Mouse (Mus musculus): ENCODE data around the gene Hdgfl3. TPM values are rescaled to one million over a fixed set of nuclear protein-coding genes. Genes with fewer than 3 reads are reported as not detected.

The Hdgfl3 gene
- 3.1 and 3.7 TPM in 2 replicates for total RNA-seq (2012; rRNA removed)

- Histone ChIP-seq H3K9me3 (ENCODE audit: control insufficient read depth, insufficient read depth, low read depth, low read length) (no peaks in the 10 kb centered on the region), H3K4me3 (ENCODE audit: insufficient read depth in 1 of 2, low read depth in 1 of 2, low read length in 2 of 2, poor library complexity in 1 of 2, severe bottlenecking in 1 of 2) (peak within 1 kb of the TSS; percentile 75 to 76), H3K4me1 (ENCODE audit: control insufficient read depth in 2 of 2, insufficient read depth in 2 of 2, low read length in 2 of 2, poor library complexity in 1 of 2) (no peaks in the 10 kb centered on the region), H3K36me3 (ENCODE audit: control insufficient read depth, insufficient read depth, low read length, poor library complexity, severe bottlenecking) (no peaks in the 10 kb centered on the region), H3K27ac (ENCODE audit: insufficient read depth, low read depth, low read length, poor library complexity, severe bottlenecking) (no peak within 1 kb of the TSS), H3K9ac (ENCODE audit: insufficient read depth, low read depth, low read length, poor library complexity, severe bottlenecking) (peak within 1 kb of the TSS; percentile 73)
- no peak for DNase-seq (ENCODE audit: low read depth, low spot score)
- TF ChIP-seq CHD2 (IDR thresholded peaks at IDR 0.05; ENCODE audit: low read depth, low read length) (no peak), HCFC1 (IDR thresholded peaks at IDR 0.05; ENCODE audit: borderline replicate concordance, insufficient read depth, low read length) (no peak), ZNF384 (IDR thresholded peaks at IDR 0.05; ENCODE audit: low read depth, low read length) (no peak), MAFK (IDR thresholded peaks at IDR 0.05; ENCODE audit: insufficient read depth, low read depth, low read length) (no peak), ZC3H11A (IDR thresholded peaks at IDR 0.05; ENCODE audit: borderline replicate concordance, low read depth, low read length) (no peak)
- in situ Hi-C loops (cut with MboI; ENCODE audit: low sequenced_read_pairs in 2 of 2, unreplicated experiment in 2 of 2), result no loop called here
Observed at GRCm38 (mm10) chr7:81934267-81934745, at the start of gene Hdgfl3. Gene Hdgfl3, minus strand, starts transcription at chr7:81934473.

- Histone ChIP-seq H3K36me3 (ENCODE audit: control insufficient read depth, insufficient read depth, low read length, poor library complexity, severe bottlenecking) (no peaks in the 10 kb centered on the region), H3K27ac (ENCODE audit: insufficient read depth, low read depth, low read length, poor library complexity, severe bottlenecking) (no peak overlapping the region), H3K9me3 (ENCODE audit: control insufficient read depth, insufficient read depth, low read depth, low read length) (no peaks in the 10 kb centered on the region), H3K4me3 (ENCODE audit: insufficient read depth in 1 of 2, low read depth in 1 of 2, low read length in 2 of 2, poor library complexity in 1 of 2, severe bottlenecking in 1 of 2) (no peak overlapping the region), H3K4me1 (ENCODE audit: control insufficient read depth in 2 of 2, insufficient read depth in 2 of 2, low read length in 2 of 2, poor library complexity in 1 of 2) (no peaks in the 10 kb centered on the region), H3K9ac (ENCODE audit: insufficient read depth, low read depth, low read length, poor library complexity, severe bottlenecking) (no peak overlapping the region)
- no peak for DNase-seq (ENCODE audit: low read depth, low spot score)
- in situ Hi-C loops (cut with MboI; ENCODE audit: low sequenced_read_pairs in 2 of 2, unreplicated experiment in 2 of 2), result no loop called here
- TF ChIP-seq MAFK (IDR thresholded peaks at IDR 0.05; ENCODE audit: insufficient read depth, low read depth, low read length), result no peak
- no peak for TF ChIP-seq ZC3H11A (IDR thresholded peaks at IDR 0.05; ENCODE audit: borderline replicate concordance, low read depth, low read length)
- no peak for TF ChIP-seq ZNF384 (IDR thresholded peaks at IDR 0.05; ENCODE audit: low read depth, low read length)
- no peak for TF ChIP-seq CHD2 (IDR thresholded peaks at IDR 0.05; ENCODE audit: low read depth, low read length)
- TF ChIP-seq HCFC1 (IDR thresholded peaks at IDR 0.05; ENCODE audit: borderline replicate concordance, insufficient read depth, low read length), result no peak
Observed at GRCm38 (mm10) chr7:81983651-81984050, 49.4 kb upstream of the Hdgfl3 start.

- Histone ChIP-seq H3K4me3 (ENCODE audit: insufficient read depth in 1 of 2, low read depth in 1 of 2, low read length in 2 of 2, poor library complexity in 1 of 2, severe bottlenecking in 1 of 2) (no peak overlapping the region), H3K4me1 (ENCODE audit: control insufficient read depth in 2 of 2, insufficient read depth in 2 of 2, low read length in 2 of 2, poor library complexity in 1 of 2) (no peaks in the 10 kb centered on the region), H3K36me3 (ENCODE audit: control insufficient read depth, insufficient read depth, low read length, poor library complexity, severe bottlenecking) (no peaks in the 10 kb centered on the region), H3K9me3 (ENCODE audit: control insufficient read depth, insufficient read depth, low read depth, low read length) (no peaks in the 10 kb centered on the region), H3K9ac (ENCODE audit: insufficient read depth, low read depth, low read length, poor library complexity, severe bottlenecking) (no peak overlapping the region), H3K27ac (ENCODE audit: insufficient read depth, low read depth, low read length, poor library complexity, severe bottlenecking) (no peak overlapping the region)
- DNase-seq (ENCODE audit: low read depth, low spot score), result no peak
- in situ Hi-C loops (cut with MboI; ENCODE audit: low sequenced_read_pairs in 2 of 2, unreplicated experiment in 2 of 2), result no loop called here
- no peak for TF ChIP-seq ZNF384 (IDR thresholded peaks at IDR 0.05; ENCODE audit: low read depth, low read length)
- no peak for TF ChIP-seq ZC3H11A (IDR thresholded peaks at IDR 0.05; ENCODE audit: borderline replicate concordance, low read depth, low read length)
- no peak for TF ChIP-seq MAFK (IDR thresholded peaks at IDR 0.05; ENCODE audit: insufficient read depth, low read depth, low read length)
- no peak for TF ChIP-seq HCFC1 (IDR thresholded peaks at IDR 0.05; ENCODE audit: borderline replicate concordance, insufficient read depth, low read length)
- no peak for TF ChIP-seq CHD2 (IDR thresholded peaks at IDR 0.05; ENCODE audit: low read depth, low read length)
Observed at GRCm38 (mm10) chr7:81978304-81978703, 44.0 kb upstream of the Hdgfl3 start.

- Histone ChIP-seq H3K9me3 (ENCODE audit: control insufficient read depth, insufficient read depth, low read depth, low read length) (no peaks in the 10 kb centered on the region), H3K27ac (ENCODE audit: insufficient read depth, low read depth, low read length, poor library complexity, severe bottlenecking) (no peak overlapping the region), H3K4me1 (ENCODE audit: control insufficient read depth in 2 of 2, insufficient read depth in 2 of 2, low read length in 2 of 2, poor library complexity in 1 of 2) (no peaks in the 10 kb centered on the region), H3K36me3 (ENCODE audit: control insufficient read depth, insufficient read depth, low read length, poor library complexity, severe bottlenecking) (no peaks in the 10 kb centered on the region), H3K4me3 (ENCODE audit: insufficient read depth in 1 of 2, low read depth in 1 of 2, low read length in 2 of 2, poor library complexity in 1 of 2, severe bottlenecking in 1 of 2) (no peak overlapping the region), H3K9ac (ENCODE audit: insufficient read depth, low read depth, low read length, poor library complexity, severe bottlenecking) (no peak overlapping the region)
- no peak for DNase-seq (ENCODE audit: low read depth, low spot score)
- no peak for TF ChIP-seq ZNF384 (IDR thresholded peaks at IDR 0.05; ENCODE audit: low read depth, low read length)
- no peak for TF ChIP-seq HCFC1 (IDR thresholded peaks at IDR 0.05; ENCODE audit: borderline replicate concordance, insufficient read depth, low read length)
- no peak for TF ChIP-seq MAFK (IDR thresholded peaks at IDR 0.05; ENCODE audit: insufficient read depth, low read depth, low read length)
- TF ChIP-seq ZC3H11A (IDR thresholded peaks at IDR 0.05; ENCODE audit: borderline replicate concordance, low read depth, low read length), result no peak
- TF ChIP-seq CHD2 (IDR thresholded peaks at IDR 0.05; ENCODE audit: low read depth, low read length), result no peak
- in situ Hi-C loops (cut with MboI; ENCODE audit: low sequenced_read_pairs in 2 of 2, unreplicated experiment in 2 of 2), result no loop called here
Observed at GRCm38 (mm10) chr7:81974616-81975015, 40.3 kb upstream of the Hdgfl3 start.

GRCm38 (mm10) chr7:81973939-81974338 is 39.7 kb upstream of the Hdgfl3 start:
- no peak overlapping the region for H3K9ac ChIP-seq (ENCODE audit: insufficient read depth, low read depth, low read length, poor library complexity, severe bottlenecking)
- no peaks in the 10 kb centered on the region for H3K9me3 ChIP-seq (ENCODE audit: control insufficient read depth, insufficient read depth, low read depth, low read length)
- no peak overlapping the region for H3K27ac ChIP-seq (ENCODE audit: insufficient read depth, low read depth, low read length, poor library complexity, severe bottlenecking)
- no peak overlapping the region for H3K4me3 ChIP-seq (ENCODE audit: insufficient read depth in 1 of 2, low read depth in 1 of 2, low read length in 2 of 2, poor library complexity in 1 of 2, severe bottlenecking in 1 of 2)
- no peak for DNase-seq (ENCODE audit: low read depth, low spot score)
- H3K4me1 ChIP-seq (ENCODE audit: control insufficient read depth in 2 of 2, insufficient read depth in 2 of 2, low read length in 2 of 2, poor library complexity in 1 of 2), result no peaks in the 10 kb centered on the region
- TF ChIP-seq ZNF384 (IDR thresholded peaks at IDR 0.05; ENCODE audit: low read depth, low read length) (no peak), ZC3H11A (IDR thresholded peaks at IDR 0.05; ENCODE audit: borderline replicate concordance, low read depth, low read length) (no peak), CHD2 (IDR thresholded peaks at IDR 0.05; ENCODE audit: low read depth, low read length) (no peak), MAFK (IDR thresholded peaks at IDR 0.05; ENCODE audit: insufficient read depth, low read depth, low read length) (no peak), HCFC1 (IDR thresholded peaks at IDR 0.05; ENCODE audit: borderline replicate concordance, insufficient read depth, low read length) (no peak)
- H3K36me3 ChIP-seq (ENCODE audit: control insufficient read depth, insufficient read depth, low read length, poor library complexity, severe bottlenecking), result no peaks in the 10 kb centered on the region
- in situ Hi-C loops (cut with MboI; ENCODE audit: low sequenced_read_pairs in 2 of 2, unreplicated experiment in 2 of 2), result no loop called here
